Mouse (Mus musculus): Measurements from ENCODE around the gene Fgf4. TPM values are rescaled to one million over a fixed set of nuclear protein-coding genes. Genes with fewer than 3 reads are reported as not detected.

Fgf4 gene
- polyA plus RNA-seq, 1 experiment, result not detected

- WGBS, result 5% methylated on average over 15 of the region's 15 CpGs
- H3K4me1 ChIP-seq (ENCODE audit: control insufficient read depth, insufficient read depth, low read length), result no peaks in the 10 kb centered on the region
- no peak overlapping the region for H3K4me3 ChIP-seq (replicated peaks; ENCODE audit: extremely low read depth, low read depth, low read length)
- DNase-seq, result no peak
- TF ChIP-seq CTCF (IDR thresholded peaks at IDR 0.05; ENCODE audit: insufficient read depth, low read length) (no peak), POLR2A (IDR thresholded peaks at IDR 0.05; ENCODE audit: borderline replicate concordance, extremely low read depth, low read depth, low read length) (no peak)
Measured at GRCm38 (mm10) chr7:144862126-144862525, 15.0 kb downstream of the Fgf4 start.

DNA sequence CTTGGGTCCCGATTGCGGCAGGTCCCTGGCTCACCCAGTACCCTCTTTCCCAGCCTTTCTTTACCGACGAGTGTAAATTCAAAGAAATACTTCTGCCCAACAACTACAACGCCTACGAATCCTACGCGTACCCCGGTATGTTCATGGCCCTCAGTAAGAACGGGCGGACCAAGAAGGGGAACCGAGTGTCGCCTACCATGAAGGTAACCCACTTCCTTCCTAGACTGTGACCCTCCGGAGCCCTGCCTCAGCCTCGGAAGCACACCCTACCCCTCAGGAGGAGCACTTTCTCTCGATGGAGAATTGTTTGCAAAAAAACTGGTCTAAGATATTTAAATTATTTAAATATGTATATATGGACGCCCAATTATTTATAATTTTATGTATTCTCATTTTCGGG is 15.5 kb downstream of the Fgf4 start:
- Histone ChIP-seq H3K4me3 (replicated peaks; ENCODE audit: extremely low read depth, low read depth, low read length) (no peak overlapping the region), H3K4me1 (ENCODE audit: control insufficient read depth, insufficient read depth, low read length) (no peaks in the 10 kb centered on the region)
- WGBS, result 4% methylated on average over 18 of the region's 18 CpGs
- no peak for DNase-seq
- TF ChIP-seq POLR2A (IDR thresholded peaks at IDR 0.05; ENCODE audit: borderline replicate concordance, extremely low read depth, low read depth, low read length), result no peak
- TF ChIP-seq CTCF (IDR thresholded peaks at IDR 0.05; ENCODE audit: insufficient read depth, low read length), result no peak

DNA sequence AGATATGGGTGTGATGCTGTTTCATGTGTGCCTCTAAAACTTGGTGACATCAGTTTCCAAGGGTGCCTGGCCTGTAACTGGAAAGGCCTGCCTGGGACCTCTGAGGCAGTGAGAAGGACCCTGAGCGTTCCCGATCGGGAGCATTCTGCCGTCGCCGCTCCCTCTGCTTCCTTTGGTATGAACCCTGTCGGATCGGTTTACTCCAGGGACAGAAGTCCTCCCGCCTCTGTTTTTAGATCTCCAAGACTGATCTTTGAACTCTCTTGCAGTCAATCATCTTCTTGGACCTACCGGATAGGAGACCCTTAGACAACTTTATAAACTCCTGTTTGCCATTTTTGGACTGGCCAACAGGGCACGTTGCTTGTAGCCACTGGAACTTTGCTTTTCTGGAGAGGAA is 16.0 kb downstream of the Fgf4 start:
- H3K4me1 ChIP-seq (ENCODE audit: control insufficient read depth, insufficient read depth, low read length), result no peaks in the 10 kb centered on the region
- DNase-seq, result no peak
- WGBS, result 12% methylated on average over 11 of the region's 11 CpGs
- no peak overlapping the region for H3K4me3 ChIP-seq (replicated peaks; ENCODE audit: extremely low read depth, low read depth, low read length)
- TF ChIP-seq POLR2A (IDR thresholded peaks at IDR 0.05; ENCODE audit: borderline replicate concordance, extremely low read depth, low read depth, low read length) (no peak), CTCF (IDR thresholded peaks at IDR 0.05; ENCODE audit: insufficient read depth, low read length) (no peak)

- WGBS, result 66% methylated on average over 3 of the region's 3 CpGs
- no peak for TF ChIP-seq POLR2A (IDR thresholded peaks at IDR 0.05; ENCODE audit: borderline replicate concordance, extremely low read depth, low read depth, low read length)
- TF ChIP-seq CTCF (IDR thresholded peaks at IDR 0.05; ENCODE audit: insufficient read depth, low read length), result no peak
Measured at GRCm38 (mm10) chr7:144864160-144864670, 17.0 kb downstream of the Fgf4 start.

DNA sequence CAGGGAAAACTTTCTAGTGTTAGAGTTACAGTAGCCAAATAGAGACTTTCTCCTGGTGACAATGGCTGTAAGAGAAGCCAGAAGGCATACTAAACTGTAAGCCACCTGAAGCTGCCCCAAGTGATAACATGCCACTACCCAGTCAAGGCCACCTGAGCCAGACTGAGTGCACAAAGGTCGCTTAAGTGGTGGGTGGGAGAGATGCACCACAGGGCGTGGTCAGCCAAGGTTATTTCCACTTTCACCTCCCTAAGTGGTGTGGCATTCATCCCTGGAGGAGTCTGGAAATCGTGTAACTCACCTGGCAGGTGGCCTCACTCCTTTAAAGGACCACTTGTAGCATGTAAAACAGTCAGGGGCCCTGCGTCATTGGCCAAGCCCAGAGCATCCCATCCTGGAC is 20.0 kb downstream of the Fgf4 start:
- WGBS, result 54% methylated on average over 4 of the region's 4 CpGs
- Histone ChIP-seq H3K4me3 (replicated peaks; ENCODE audit: extremely low read depth, low read depth, low read length) (no peak overlapping the region), H3K4me1 (ENCODE audit: control insufficient read depth, insufficient read depth, low read length) (no peaks in the 10 kb centered on the region)
- no peak for DNase-seq
- TF ChIP-seq POLR2A (IDR thresholded peaks at IDR 0.05; ENCODE audit: borderline replicate concordance, extremely low read depth, low read depth, low read length) (no peak), CTCF (IDR thresholded peaks at IDR 0.05; ENCODE audit: insufficient read depth, low read length) (no peak)

More at GRCm38 (mm10) chr7:144864160-144864670, 17.0 kb downstream of the Fgf4 start:
- Histone ChIP-seq H3K4me3 (replicated peaks; ENCODE audit: extremely low read depth, low read depth, low read length) (no peak overlapping the region), H3K4me1 (ENCODE audit: control insufficient read depth, insufficient read depth, low read length) (no peaks in the 10 kb centered on the region)
- no peak for DNase-seq

- 59% methylated on average over 8 of the region's 8 CpGs for WGBS
- no peak for TF ChIP-seq POLR2A (IDR thresholded peaks at IDR 0.05; ENCODE audit: borderline replicate concordance, extremely low read depth, low read depth, low read length)
- TF ChIP-seq CTCF (IDR thresholded peaks at IDR 0.05; ENCODE audit: insufficient read depth, low read length), result no peak
- H3K4me1 ChIP-seq (ENCODE audit: control insufficient read depth, insufficient read depth, low read length), result peaks cover 3% of the 10 kb centered on the region; the same call in 1 of the 2 replicates
- DNase-seq, result no peak
- no peak overlapping the region for H3K4me3 ChIP-seq (replicated peaks; ENCODE audit: extremely low read depth, low read depth, low read length)
Measured at GRCm38 (mm10) chr7:144867602-144868001, 20.4 kb downstream of the Fgf4 start.

- no peak for DNase-seq
- TF ChIP-seq POLR2A (IDR thresholded peaks at IDR 0.05; ENCODE audit: borderline replicate concordance, extremely low read depth, low read depth, low read length) (no peak), CTCF (IDR thresholded peaks at IDR 0.05; ENCODE audit: insufficient read depth, low read length) (no peak)
Measured at GRCm38 (mm10) chr7:144872420-144872819, 25.3 kb downstream of the Fgf4 start.

GRCm38 (mm10) chr7:144873160-144873559 is 26.0 kb downstream of the Fgf4 start:
- WGBS, result 88% methylated on average over 4 of the region's 4 CpGs
- DNase-seq, result no peak
- no peak overlapping the region for H3K4me3 ChIP-seq (replicated peaks; ENCODE audit: extremely low read depth, low read depth, low read length)
- H3K4me1 ChIP-seq (ENCODE audit: control insufficient read depth, insufficient read depth, low read length), result peaks cover 3% of the 10 kb centered on the region; the same call in 1 of the 2 replicates
- TF ChIP-seq CTCF (IDR thresholded peaks at IDR 0.05; ENCODE audit: insufficient read depth, low read length) (no peak), POLR2A (IDR thresholded peaks at IDR 0.05; ENCODE audit: borderline replicate concordance, extremely low read depth, low read depth, low read length) (no peak)

More at GRCm38 (mm10) chr7:144872420-144872819, 25.3 kb downstream of the Fgf4 start:
- Histone ChIP-seq H3K4me3 (replicated peaks; ENCODE audit: extremely low read depth, low read depth, low read length) (no peak overlapping the region), H3K4me1 (ENCODE audit: control insufficient read depth, insufficient read depth, low read length) (peaks cover 3% of the 10 kb centered on the region; the same call in 1 of the 2 replicates)
- 29% methylated on average over 4 of the region's 4 CpGs for WGBS

GRCm38 (mm10) chr7:144874226-144874625 is 27.1 kb downstream of the Fgf4 start:
- H3K4me3 ChIP-seq (replicated peaks; ENCODE audit: extremely low read depth, low read depth, low read length), result no peak overlapping the region
- no peak for DNase-seq
- 72% methylated on average over 4 of the region's 4 CpGs for WGBS
- H3K4me1 ChIP-seq (ENCODE audit: control insufficient read depth, insufficient read depth, low read length), result peaks cover 3% of the 10 kb centered on the region; the same call in 1 of the 2 replicates
- TF ChIP-seq POLR2A (IDR thresholded peaks at IDR 0.05; ENCODE audit: borderline replicate concordance, extremely low read depth, low read depth, low read length), result no peak
- no peak for TF ChIP-seq CTCF (IDR thresholded peaks at IDR 0.05; ENCODE audit: insufficient read depth, low read length)

- H3K4me3 ChIP-seq (replicated peaks; ENCODE audit: extremely low read depth, low read depth, low read length), result no peak overlapping the region
- 95% methylated on average over 1 of the region's 1 CpGs for WGBS
Measured at GRCm38 (mm10) chr7:144878401-144878800, 31.2 kb downstream of the Fgf4 start.

More at GRCm38 (mm10) chr7:144878401-144878800, 31.2 kb downstream of the Fgf4 start:
- no peak for DNase-seq
- H3K4me1 ChIP-seq (ENCODE audit: control insufficient read depth, insufficient read depth, low read length), result no peaks in the 10 kb centered on the region
- TF ChIP-seq CTCF (IDR thresholded peaks at IDR 0.05; ENCODE audit: insufficient read depth, low read length), result no peak
- TF ChIP-seq POLR2A (IDR thresholded peaks at IDR 0.05; ENCODE audit: borderline replicate concordance, extremely low read depth, low read depth, low read length), result no peak

All from lung, adult 2 months (tissue).